Mouse (Mus musculus) MEL (cell line): Measurements from ENCODE around the gene Ptger3. TPM values are rescaled to one million over a fixed set of nuclear protein-coding genes. Genes with fewer than 3 reads are reported as not detected.

ENCODE experiments used
- DNase-seq: peaks from one replicate; pipeline ENCODE4 v3.0.0; 2011; ENCODE audit warnings: low read depth, low spot score
- H3K27ac ChIP-seq: 2 replicates; pipeline ENCODE4 v1.5.1; 2012; ENCODE audit warnings: low read depth, mild to moderate bottlenecking, control low read depth, low read length, moderate library complexity; ENCODE audit not compliant: control insufficient read depth
- H3K27me3 ChIP-seq, 2 experiments: fragments of 150-350 bp in 1 of 2; sonication (generic) in 1 of 2; 2 replicates each; pipeline ENCODE4 v1.6.1; 2012; ENCODE audit warnings: low read length in 2 of 2, mild to moderate bottlenecking in 2 of 2, improper control_type of control experiment in 1 of 2, moderate library complexity in 1 of 2; ENCODE audit not compliant: insufficient read depth in 2 of 2, control insufficient read depth in 1 of 2
- H3K36me3 ChIP-seq, 2 experiments: 2 replicates each; pipeline ENCODE4 v1.6.1; 2012 to 2014; ENCODE audit warnings: low read length in 2 of 2, improper control_type of control experiment in 1 of 2, inconsistent platforms in 1 of 2, mild to moderate bottlenecking in 1 of 2; ENCODE audit not compliant: insufficient read depth in 2 of 2, control insufficient read depth in 1 of 2
- H3K4me1 ChIP-seq, 2 experiments: fragments of 150-350 bp in 1 of 2; sonication (generic) in 1 of 2; 2 replicates each; pipeline ENCODE4 v1.6.1; 2012; ENCODE audit warnings: low read length in 2 of 2, improper control_type of control experiment in 1 of 2, mild to moderate bottlenecking in 1 of 2; ENCODE audit not compliant: insufficient read depth in 2 of 2, control insufficient read depth in 1 of 2
- H3K4me3 ChIP-seq, 2 experiments: fragments of 150-350 bp in 1 of 2; sonication (generic) in 1 of 2; 2 replicates each; pipeline ENCODE4 v1.5.1; 2012; ENCODE audit warnings: low read depth in 2 of 2, low read length in 2 of 2, mild to moderate bottlenecking in 2 of 2, moderate library complexity in 2 of 2, control low read depth in 1 of 2, improper control_type of control experiment in 1 of 2; ENCODE audit not compliant: control insufficient read depth in 1 of 2, insufficient read depth in 1 of 2
- H3K79me2 ChIP-seq: 2 replicates; pipeline ENCODE4 v1.6.1; 2012; ENCODE audit warnings: mild to moderate bottlenecking, low read length, moderate library complexity; ENCODE audit not compliant: control insufficient read depth, poor library complexity, insufficient read depth
- H3K9ac ChIP-seq: 2 replicates; pipeline ENCODE4 v1.6.1; 2012; ENCODE audit warnings: low read depth, mild to moderate bottlenecking, control low read depth, low read length, moderate library complexity; ENCODE audit not compliant: control insufficient read depth, poor library complexity, severe bottlenecking
- H3K9me3 ChIP-seq: fragments of 150-350 bp; sonication (generic); replicated peaks from 2 replicates; pipeline ENCODE4 v1.6.1; 2012; ENCODE audit warnings: mild to moderate bottlenecking, low read length, improper control_type of control experiment, moderate library complexity; ENCODE audit not compliant: insufficient read depth
- CHD2 ChIP-seq: IDR thresholded peaks from 2 replicates; pipeline ENCODE4 v1.6.1; 2011; ENCODE audit warnings: low read length, improper control_type of control experiment
- E2F4 ChIP-seq: IDR thresholded peaks from 2 replicates; pipeline ENCODE4 v1.6.1; 2011; ENCODE audit warnings: low read depth, low read length, improper control_type of control experiment, borderline replicate concordance
- ELF1 ChIP-seq: IDR thresholded peaks from 2 replicates; pipeline ENCODE4 v1.6.1; 2014; ENCODE audit warnings: low read depth, mild to moderate bottlenecking, inconsistent platforms, low read length, improper control_type of control experiment, moderate library complexity
- MAFK ChIP-seq: IDR thresholded peaks from 2 replicates; pipeline ENCODE4 v1.6.1; 2011; ENCODE audit warnings: low read depth, mild to moderate bottlenecking, low read length, improper control_type of control experiment, borderline replicate concordance
- MAX ChIP-seq: IDR thresholded peaks from 2 replicates; pipeline ENCODE4 v1.6.1; 2011; ENCODE audit warnings: low read length, improper control_type of control experiment
- MXI1 ChIP-seq: IDR thresholded peaks from 2 replicates; pipeline ENCODE4 v1.6.1; 2011; ENCODE audit warnings: mild to moderate bottlenecking, low read depth, low read length, improper control_type of control experiment
- NRF1 ChIP-seq: IDR thresholded peaks from 2 replicates; pipeline ENCODE4 v1.6.1; 2014; ENCODE audit warnings: low read depth, mild to moderate bottlenecking, inconsistent platforms, low read length, improper control_type of control experiment, moderate library complexity; ENCODE audit not compliant: poor library complexity, insufficient read depth, severe bottlenecking
- POLR2A ChIP-seq, 2 experiments: IDR thresholded peaks; 2 replicates each; pipeline ENCODE4 v1.6.1; 2011 to 2012; ENCODE audit warnings: low read length in 2 of 2, mild to moderate bottlenecking in 2 of 2, control low read depth in 1 of 2, improper control_type of control experiment in 1 of 2, low read depth in 1 of 2, moderate library complexity in 1 of 2; ENCODE audit not compliant: control insufficient read depth in 1 of 2, insufficient read depth in 1 of 2, poor library complexity in 1 of 2
- POLR2AphosphoS2 ChIP-seq: IDR thresholded peaks from 2 replicates; pipeline ENCODE4 v1.6.1; 2011; ENCODE audit warnings: low read length, improper control_type of control experiment
- POLR2AphosphoS5 ChIP-seq: IDR thresholded peaks from 2 replicates; pipeline ENCODE4 v1.6.1; 2012; ENCODE audit warnings: low read depth, borderline replicate concordance, mild to moderate bottlenecking, inconsistent platforms, low read length, moderate library complexity, mixed read lengths
- RAD21 ChIP-seq: IDR thresholded peaks from 2 replicates; pipeline ENCODE4 v1.6.1; 2011; ENCODE audit warnings: mild to moderate bottlenecking, low read depth, low read length, improper control_type of control experiment
- TBP ChIP-seq: IDR thresholded peaks from 2 replicates; pipeline ENCODE4 v1.8.0; 2011; ENCODE audit warnings: low read depth, low read length, improper control_type of control experiment
- TCF12 ChIP-seq: IDR thresholded peaks from 2 replicates; pipeline ENCODE4 v1.6.1; 2014; ENCODE audit warnings: low read depth, mild to moderate bottlenecking, inconsistent platforms, low read length, improper control_type of control experiment, moderate library complexity
- USF1 ChIP-seq: IDR thresholded peaks from 2 replicates; pipeline ENCODE4 v1.6.1; 2014; ENCODE audit warnings: low read depth, mild to moderate bottlenecking, inconsistent platforms, low read length, improper control_type of control experiment, moderate library complexity
- USF2 ChIP-seq, 2 experiments: IDR thresholded peaks; 2 replicates each; pipeline ENCODE4 v1.6.1; 2011 to 2012; ENCODE audit warnings: improper control_type of control experiment in 2 of 2, low read length in 2 of 2, borderline replicate concordance in 1 of 2, inconsistent platforms in 1 of 2, low read depth in 1 of 2, mild to moderate bottlenecking in 1 of 2; ENCODE audit not compliant: insufficient read depth in 1 of 2
- ZNF384 ChIP-seq: IDR thresholded peaks from 2 replicates; pipeline ENCODE4 v1.6.1; 2012; ENCODE audit warnings: low read depth, mild to moderate bottlenecking, inconsistent platforms, low read length, improper control_type of control experiment
- polyA plus RNA-seq, 2 experiments: library from polyadenylated mRNA; stranded (reverse) in 1 of 2; unstranded in 1 of 2; fragments of >175 nt in 1 of 2; fragments of >200 nt in 1 of 2; gene quantifications; 2 replicates each; pipeline versions ENCODE4 v1.2.1 to v1.2.4; 2012; ENCODE audit warnings: low replicate concordance in 2 of 2, low read depth in 1 of 2; ENCODE audit not compliant: insufficient read length in 2 of 2, insufficient read depth in 1 of 2, missing spikeins in 1 of 2
- total RNA-seq: library from RNA; depleted of rRNA; stranded (reverse); fragments of 300-350 nt; gene quantifications from 2 replicates; pipeline ENCODE4 v1.2.3, GENCODE M21; 2012

The Ptger3 gene
- total and polyA plus RNA-seq, 3 experiments = 6.8 to 7.0 TPM; not detected in 1

GRCm38 (mm10) chr3:157637341-157637740 lies 70.6 kb downstream of the Ptger3 start:
- Histone ChIP-seq H3K4me3 (no peak overlapping the region), H3K36me3 (peaks cover 0 to 23% of the 10 kb centered on the region in 2 experiments; a peak in 2 of 4 replicates), H3K79me2 (no peaks in the 10 kb centered on the region), H3K27ac (no peak overlapping the region; the same call in 1 of the 2 replicates), H3K4me1 (peaks cover 9 to 14% of the 10 kb centered on the region in 2 experiments), H3K9ac (no peak overlapping the region), H3K9me3 (no peaks in the 10 kb centered on the region), H3K27me3 (no peaks in the 10 kb centered on the region)
- TF ChIP-seq MAX (no peak), RAD21 (no peak), USF2 (IDR thresholded peaks at IDR 0.05; ENCODE audit: borderline replicate concordance in 1 of 2, insufficient read depth in 1 of 2, low read depth in 1 of 2, low read length in 2 of 2) (no peak), MXI1 (no peak), USF1 (no peak), POLR2AphosphoS5 (no peak), POLR2A (IDR thresholded peaks at IDR 0.05; ENCODE audit: control insufficient read depth in 1 of 2, insufficient read depth in 1 of 2, low read depth in 1 of 2, low read length in 2 of 2, poor library complexity in 1 of 2) (no peak), TBP (no peak)
- no peak for DNase-seq

DNA sequence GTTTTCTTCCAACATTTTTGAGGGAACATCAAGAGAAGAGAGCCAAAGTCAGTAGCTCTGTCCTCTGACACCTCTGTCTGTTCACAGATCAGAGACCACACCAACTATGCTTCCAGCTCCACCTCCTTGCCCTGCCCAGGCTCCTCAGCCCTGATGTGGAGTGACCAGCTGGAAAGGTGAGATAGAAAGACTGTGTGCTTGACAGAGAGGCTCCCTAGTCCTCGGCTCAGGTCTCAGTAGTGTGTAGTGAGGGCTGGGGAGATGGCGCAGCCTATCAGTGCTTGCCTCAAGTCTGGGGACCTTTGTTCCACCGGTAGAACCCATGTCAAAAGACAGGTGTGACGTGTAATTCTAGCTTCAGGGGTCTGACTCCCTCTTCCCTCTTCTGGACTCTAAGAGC lies 74.9 kb downstream of the Ptger3 start:
- DNase-seq = no peak
- Histone ChIP-seq H3K4me1 (peaks cover 6 to 7% of the 10 kb centered on the region in 2 experiments; a peak in 3 of 4 replicates), H3K27me3 (no peaks in the 10 kb centered on the region), H3K79me2 (no peaks in the 10 kb centered on the region), H3K4me3 (no peak overlapping the region), H3K27ac (no peak overlapping the region), H3K9me3 (no peaks in the 10 kb centered on the region), H3K9ac (no peak overlapping the region), H3K36me3 (peaks cover 0 to 11% of the 10 kb centered on the region in 2 experiments; a peak in 2 of 4 replicates)
- TF ChIP-seq POLR2AphosphoS2 (no peak), MAFK (no peak), TCF12 (no peak), ZNF384 (no peak), MAX (no peak), CHD2 (no peak), NRF1 (no peak), ELF1 (no peak), E2F4 (no peak)
